Mouse (Mus musculus): ENCODE data around the gene Tenm3. TPM values are rescaled to one million over a fixed set of nuclear protein-coding genes. Genes with fewer than 3 reads are reported as not detected.

Gene Tenm3
- polyA plus RNA-seq, 1 experiment from 2014 or later, result 8.3 TPM

- no peak overlapping the region for H3K4me2 ChIP-seq (ENCODE audit: low read length)
- H3K9ac ChIP-seq (ENCODE audit: low read length), result no peak overlapping the region
- peaks cover 0 to 4% of the 10 kb centered on the region in 2 experiments; a peak in 2 of 4 replicates for H3K4me1 ChIP-seq (ENCODE audit: control insufficient read depth in 2 of 2, insufficient read depth in 2 of 2, low read length in 2 of 2)
- 77% methylated on average over 6 of the region's 6 CpGs for WGBS
- no peaks in the 10 kb centered on the region for H3K36me3 ChIP-seq (ENCODE audit: control insufficient read depth, insufficient read depth, low read length)
- no peak overlapping the region for H3K27ac ChIP-seq (replicated peaks in 1 of 2; ENCODE audit: control insufficient read depth in 1 of 2, insufficient read depth in 1 of 2, low read depth in 2 of 2, low read length in 2 of 2)
- peaks cover 39% of the 10 kb centered on the region for H3K27me3 ChIP-seq (ENCODE audit: control insufficient read depth, insufficient read depth, low read length)
- no peak overlapping the region for H3K4me3 ChIP-seq (ENCODE audit: control insufficient read depth in 1 of 2, insufficient read depth in 1 of 2, low read depth in 1 of 2, low read length in 2 of 2)
- H3K9me3 ChIP-seq (ENCODE audit: control insufficient read depth, low read length), result no peaks in the 10 kb centered on the region
- ATAC-seq (ENCODE audit: insufficient number of reproducible peaks, insufficient read depth, low FRiP score, low read depth), result no peak
Observed at GRCm38 (mm10) chr8:48849091-48849616, 5.4 kb upstream of the Tenm3 start.

- ATAC-seq (ENCODE audit: insufficient number of reproducible peaks, insufficient read depth, low FRiP score, low read depth), result no peak
- H3K27me3 ChIP-seq (ENCODE audit: control insufficient read depth, insufficient read depth, low read length), result peaks cover 52% of the 10 kb centered on the region
- no peaks in the 10 kb centered on the region for H3K36me3 ChIP-seq (ENCODE audit: control insufficient read depth, insufficient read depth, low read length)
- no peak overlapping the region for H3K27ac ChIP-seq (replicated peaks in 1 of 2; ENCODE audit: control insufficient read depth in 1 of 2, insufficient read depth in 1 of 2, low read depth in 2 of 2, low read length in 2 of 2)
- H3K9me3 ChIP-seq (ENCODE audit: control insufficient read depth, low read length), result no peaks in the 10 kb centered on the region
- WGBS, result 8% methylated on average over 12 of the region's 12 CpGs
- H3K4me3 ChIP-seq (ENCODE audit: control insufficient read depth in 1 of 2, insufficient read depth in 1 of 2, low read depth in 1 of 2, low read length in 2 of 2), result peak overlapping the region in 1 of 2 experiments; percentile 69; a peak in 3 of 4 replicates
- H3K4me2 ChIP-seq (ENCODE audit: low read length), result peak overlapping the region; percentile 71
- peaks cover 0 to 4% of the 10 kb centered on the region in 2 experiments; a peak in 2 of 4 replicates for H3K4me1 ChIP-seq (ENCODE audit: control insufficient read depth in 2 of 2, insufficient read depth in 2 of 2, low read length in 2 of 2)
- 0 out of 2 replicates have a peak overlapping the region, but pooled peaks have one; percentile 65 for H3K9ac ChIP-seq (ENCODE audit: low read length)
Observed at GRCm38 (mm10) chr8:48844961-48845360, 1.2 kb upstream of the Tenm3 start.

GRCm38 (mm10) chr8:48844370-48844905, 687 bp upstream of the Tenm3 start:
- Histone ChIP-seq H3K4me2 (ENCODE audit: low read length) (peak overlapping the region; percentile 71), H3K4me3 (ENCODE audit: control insufficient read depth in 1 of 2, insufficient read depth in 1 of 2, low read depth in 1 of 2, low read length in 2 of 2) (peak overlapping the region; percentile 69 to 76), H3K4me1 (ENCODE audit: control insufficient read depth in 2 of 2, insufficient read depth in 2 of 2, low read length in 2 of 2) (peaks cover 0 to 4% of the 10 kb centered on the region in 2 experiments; a peak in 2 of 4 replicates), H3K27ac (replicated peaks in 1 of 2; ENCODE audit: control insufficient read depth in 1 of 2, insufficient read depth in 1 of 2, low read depth in 2 of 2, low read length in 2 of 2) (no peak overlapping the region), H3K9me3 (ENCODE audit: control insufficient read depth, low read length) (no peaks in the 10 kb centered on the region), H3K9ac (ENCODE audit: low read length) (peak overlapping the region; percentile 65; the same call in 1 of the 2 replicates), H3K36me3 (ENCODE audit: control insufficient read depth, insufficient read depth, low read length) (no peaks in the 10 kb centered on the region), H3K27me3 (ENCODE audit: control insufficient read depth, insufficient read depth, low read length) (peaks cover 56% of the 10 kb centered on the region)
- ATAC-seq (ENCODE audit: insufficient number of reproducible peaks, insufficient read depth, low FRiP score, low read depth), result no peak
- WGBS, result 0% methylated on average over 14 of the region's 14 CpGs

GRCm38 (mm10) chr8:48842991-48843930, 490 bp downstream of the Tenm3 start:
- Histone ChIP-seq H3K9ac (ENCODE audit: low read length) (peak overlapping the region; percentile 65), H3K4me1 (ENCODE audit: control insufficient read depth in 2 of 2, insufficient read depth in 2 of 2, low read length in 2 of 2) (peaks cover 0 to 4% of the 10 kb centered on the region in 2 experiments; a peak in 2 of 4 replicates), H3K27ac (replicated peaks in 1 of 2; ENCODE audit: control insufficient read depth in 1 of 2, insufficient read depth in 1 of 2, low read depth in 2 of 2, low read length in 2 of 2) (no peak overlapping the region; a peak in 1 of 4 replicates), H3K27me3 (ENCODE audit: control insufficient read depth, insufficient read depth, low read length) (peaks cover 57% of the 10 kb centered on the region), H3K4me2 (ENCODE audit: low read length) (peak overlapping the region; percentile 71), H3K36me3 (ENCODE audit: control insufficient read depth, insufficient read depth, low read length) (no peaks in the 10 kb centered on the region), H3K4me3 (ENCODE audit: control insufficient read depth in 1 of 2, insufficient read depth in 1 of 2, low read depth in 1 of 2, low read length in 2 of 2) (peak overlapping the region; percentile 69 to 76), H3K9me3 (ENCODE audit: control insufficient read depth, low read length) (no peaks in the 10 kb centered on the region)
- peak; percentile 69 for ATAC-seq (ENCODE audit: insufficient number of reproducible peaks, insufficient read depth, low FRiP score, low read depth)
- under 1% methylated on average over 73 of the region's 93 CpGs for WGBS

- H3K9ac ChIP-seq (ENCODE audit: low read length), result peak overlapping the region; percentile 65
- H3K4me2 ChIP-seq (ENCODE audit: low read length), result peak overlapping the region; percentile 71
- 0% methylated on average over 11 of the region's 11 CpGs for WGBS
- peaks cover 55% of the 10 kb centered on the region for H3K27me3 ChIP-seq (ENCODE audit: control insufficient read depth, insufficient read depth, low read length)
- no peaks in the 10 kb centered on the region for H3K36me3 ChIP-seq (ENCODE audit: control insufficient read depth, insufficient read depth, low read length)
- H3K4me1 ChIP-seq (ENCODE audit: control insufficient read depth in 2 of 2, insufficient read depth in 2 of 2, low read length in 2 of 2), result peaks cover 0 to 4% of the 10 kb centered on the region in 2 experiments; a peak in 2 of 4 replicates
- H3K27ac ChIP-seq (replicated peaks in 1 of 2; ENCODE audit: control insufficient read depth in 1 of 2, insufficient read depth in 1 of 2, low read depth in 2 of 2, low read length in 2 of 2), result no peak overlapping the region
- H3K9me3 ChIP-seq (ENCODE audit: control insufficient read depth, low read length), result no peaks in the 10 kb centered on the region
- H3K4me3 ChIP-seq (ENCODE audit: control insufficient read depth in 1 of 2, insufficient read depth in 1 of 2, low read depth in 1 of 2, low read length in 2 of 2), result peak overlapping the region; percentile 69 to 76
- ATAC-seq (ENCODE audit: insufficient number of reproducible peaks, insufficient read depth, low FRiP score, low read depth), result no peak
Observed at GRCm38 (mm10) chr8:48842516-48842990, 1.2 kb downstream of the Tenm3 start.

GRCm38 (mm10) chr8:48842035-48842434, 1.7 kb downstream of the Tenm3 start:
- Histone ChIP-seq H3K4me3 (ENCODE audit: control insufficient read depth in 1 of 2, insufficient read depth in 1 of 2, low read depth in 1 of 2, low read length in 2 of 2) (peak overlapping the region in 1 of 2 experiments; percentile 69; a peak in 2 of 4 replicates), H3K4me1 (ENCODE audit: control insufficient read depth in 2 of 2, insufficient read depth in 2 of 2, low read length in 2 of 2) (peaks cover 0 to 4% of the 10 kb centered on the region in 2 experiments; a peak in 2 of 4 replicates), H3K27ac (replicated peaks in 1 of 2; ENCODE audit: control insufficient read depth in 1 of 2, insufficient read depth in 1 of 2, low read depth in 2 of 2, low read length in 2 of 2) (no peak overlapping the region), H3K4me2 (ENCODE audit: low read length) (peak overlapping the region; percentile 71), H3K36me3 (ENCODE audit: control insufficient read depth, insufficient read depth, low read length) (no peaks in the 10 kb centered on the region), H3K9me3 (ENCODE audit: control insufficient read depth, low read length) (no peaks in the 10 kb centered on the region), H3K27me3 (ENCODE audit: control insufficient read depth, insufficient read depth, low read length) (peaks cover 50% of the 10 kb centered on the region), H3K9ac (ENCODE audit: low read length) (no peak overlapping the region)
- ATAC-seq (ENCODE audit: insufficient number of reproducible peaks, insufficient read depth, low FRiP score, low read depth), result no peak
- WGBS, result 8% methylated on average over 4 of the region's 4 CpGs

- Histone ChIP-seq H3K27ac (replicated peaks in 1 of 2; ENCODE audit: control insufficient read depth in 1 of 2, insufficient read depth in 1 of 2, low read depth in 2 of 2, low read length in 2 of 2) (no peak overlapping the region), H3K36me3 (ENCODE audit: control insufficient read depth, insufficient read depth, low read length) (no peaks in the 10 kb centered on the region), H3K4me1 (ENCODE audit: control insufficient read depth in 2 of 2, insufficient read depth in 2 of 2, low read length in 2 of 2) (no peaks in the 10 kb centered on the region), H3K4me2 (ENCODE audit: low read length) (no peak overlapping the region), H3K9ac (ENCODE audit: low read length) (no peak overlapping the region), H3K9me3 (ENCODE audit: control insufficient read depth, low read length) (no peaks in the 10 kb centered on the region), H3K4me3 (ENCODE audit: control insufficient read depth in 1 of 2, insufficient read depth in 1 of 2, low read depth in 1 of 2, low read length in 2 of 2) (no peak overlapping the region), H3K27me3 (ENCODE audit: control insufficient read depth, insufficient read depth, low read length) (peaks cover 15% of the 10 kb centered on the region)
- no peak for ATAC-seq (ENCODE audit: insufficient number of reproducible peaks, insufficient read depth, low FRiP score, low read depth)
- 80% methylated on average over 2 of the region's 2 CpGs for WGBS
Observed at GRCm38 (mm10) chr8:48835745-48836144, 8.0 kb downstream of the Tenm3 start.

Data from heart, embryonic 14.5 days (tissue).